Mouse (Mus musculus) embryonic facial prominence, embryonic 11.5 days (tissue): ENCODE measurements around the gene Mybpc2. TPM values are rescaled to one million over a fixed set of nuclear protein-coding genes. Genes with fewer than 3 reads are reported as not detected.
A peak's percentile ranks its signal among the peaks of the same experiment; 100 is the strongest.

Source experiments
- ATAC-seq: fragments of 200-750 bp; cut with Nextera tagmentation; replicated peaks from 2 replicates; pipeline ENCODE4 v1.8.0; 2017; ENCODE audit warnings: low read depth; ENCODE audit not compliant: insufficient number of reproducible peaks, low FRiP score, low TSS enrichment
- DNase-seq: peaks from one replicate; pipeline ENCODE4 v3.0.0-alpha.2; 2015; ENCODE audit warnings: low spot score
- H3K27ac ChIP-seq: fragments of 300-500 bp; sonication (generic); replicated peaks from 2 replicates; pipeline ENCODE4 v1.5.1; 2014; ENCODE audit warnings: mild to moderate bottlenecking, low read depth, low read length, control low read depth
- H3K27me3 ChIP-seq: fragments of 300-500 bp; sonication (generic); 2 replicates; pipeline ENCODE4 v1.6.1; 2014; ENCODE audit warnings: mild to moderate bottlenecking, low read length, moderate library complexity, mixed read lengths; ENCODE audit not compliant: control insufficient read depth, insufficient read depth
- H3K36me3 ChIP-seq: fragments of 300-500 bp; sonication (generic); replicated peaks from 2 replicates; pipeline ENCODE4 v1.6.1; 2014; ENCODE audit warnings: low read depth, mild to moderate bottlenecking, low read length, moderate library complexity, mixed read lengths; ENCODE audit not compliant: control insufficient read depth, insufficient read depth
- H3K4me1 ChIP-seq: fragments of 300-500 bp; sonication (generic); 2 replicates; pipeline ENCODE4 v1.6.1; 2014; ENCODE audit warnings: low read length, mixed read lengths; ENCODE audit not compliant: control insufficient read depth, insufficient read depth
- H3K4me2 ChIP-seq: fragments of 300-500 bp; sonication (generic); 2 replicates; pipeline ENCODE4 v1.6.1; 2014; ENCODE audit warnings: low read depth, mild to moderate bottlenecking, control low read depth, low read length, moderate library complexity
- H3K4me3 ChIP-seq: fragments of 300-500 bp; sonication (generic); 2 replicates; pipeline ENCODE4 v1.5.1; 2014; ENCODE audit warnings: low read depth, low read length, control low read depth
- H3K9ac ChIP-seq: fragments of 300-500 bp; sonication (generic); replicated peaks from 2 replicates; pipeline ENCODE4 v1.6.1; 2014; ENCODE audit warnings: mild to moderate bottlenecking, control low read depth, low read length
- H3K9me3 ChIP-seq: fragments of 300-500 bp; sonication (generic); replicated peaks from 2 replicates; pipeline ENCODE4 v1.6.1; 2016; ENCODE audit warnings: mild to moderate bottlenecking, low read length, inconsistent platforms, mixed read lengths; ENCODE audit not compliant: control insufficient read depth
- WGBS: fragments of 180-500 bp; shearing (Covaris S2); extraction: QIAGEN DNeasy Blood & Tissue Kit; methylation state at CpG from one replicate; pipeline ENCODE4 v1.1.7; 2014; 5-methylcytosine and 5-hydroxymethylcytosine counted together
- polyA plus RNA-seq: library from polyadenylated mRNA; unstranded; fragments of >200 nt; fragmentation: Nextera tagmentation; extraction: Ambion mirVana; gene quantifications from 2 replicates; pipeline ENCODE4 v1.2.1, GENCODE M21; 2014

The Mybpc2 gene
- polyA plus RNA-seq, 1 experiment from 2014 or later, result not detected

DNA sequence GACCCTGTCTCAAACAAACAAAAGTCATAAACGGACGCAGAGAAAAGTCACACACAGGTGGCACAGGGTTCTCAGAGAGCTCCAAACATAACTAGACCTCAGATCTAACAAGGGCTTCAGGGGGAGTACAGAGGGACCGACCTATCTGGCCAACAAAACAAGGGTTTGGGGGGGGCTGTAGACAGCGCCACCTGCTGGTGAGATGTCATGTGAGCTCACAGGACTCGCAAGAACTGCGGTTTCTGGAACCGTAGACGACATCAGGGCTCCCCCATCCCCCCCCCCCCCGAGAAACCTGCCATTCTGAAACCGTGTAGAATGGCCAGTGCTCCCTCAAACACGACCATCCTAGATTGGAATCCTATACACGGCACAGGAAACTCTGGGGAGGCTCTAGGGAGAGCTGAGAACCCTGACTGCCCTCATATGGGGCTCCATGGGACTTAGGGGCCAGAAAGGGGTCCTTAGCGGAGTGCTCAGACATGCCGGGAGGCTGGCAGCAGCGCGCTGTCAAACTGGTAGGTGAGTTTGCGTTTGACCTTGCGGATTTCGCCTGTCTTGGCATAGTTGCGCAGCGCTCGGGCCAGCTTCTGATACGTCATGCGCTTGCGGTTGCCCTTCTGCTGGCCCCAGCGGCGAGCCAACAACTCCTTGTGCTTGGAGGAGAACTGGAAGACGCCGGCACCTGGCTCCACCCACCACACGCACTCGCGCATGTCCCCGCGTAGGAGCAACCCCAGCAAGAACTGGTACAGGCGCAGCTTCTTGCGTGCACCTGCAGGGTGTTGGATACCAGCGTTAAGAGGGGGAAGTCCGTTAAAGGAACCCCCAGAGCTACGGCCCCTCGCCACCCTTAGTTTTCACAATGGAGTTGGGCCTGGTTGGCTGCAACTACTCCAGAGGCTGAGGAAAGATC lies 3.3 kb upstream of the Mybpc2 start:
- Histone ChIP-seq H3K36me3 (no peaks in the 10 kb centered on the region; the same call in 1 of the 2 replicates), H3K9me3 (no peaks in the 10 kb centered on the region), H3K4me3 (peak overlapping the region; percentile 34), H3K27ac (no peak overlapping the region), H3K4me2 (peak overlapping the region; percentile 74), H3K4me1 (peaks cover 2% of the 10 kb centered on the region; the same call in 1 of the 2 replicates), H3K9ac (peak overlapping the region; percentile 35; the same call in 1 of the 2 replicates), H3K27me3 (peaks cover 22% of the 10 kb centered on the region)
- DNase-seq (peak; percentile 82), ATAC-seq (no peak)
- 7% methylated on average over 40 of the region's 40 CpGs for WGBS

DNA sequence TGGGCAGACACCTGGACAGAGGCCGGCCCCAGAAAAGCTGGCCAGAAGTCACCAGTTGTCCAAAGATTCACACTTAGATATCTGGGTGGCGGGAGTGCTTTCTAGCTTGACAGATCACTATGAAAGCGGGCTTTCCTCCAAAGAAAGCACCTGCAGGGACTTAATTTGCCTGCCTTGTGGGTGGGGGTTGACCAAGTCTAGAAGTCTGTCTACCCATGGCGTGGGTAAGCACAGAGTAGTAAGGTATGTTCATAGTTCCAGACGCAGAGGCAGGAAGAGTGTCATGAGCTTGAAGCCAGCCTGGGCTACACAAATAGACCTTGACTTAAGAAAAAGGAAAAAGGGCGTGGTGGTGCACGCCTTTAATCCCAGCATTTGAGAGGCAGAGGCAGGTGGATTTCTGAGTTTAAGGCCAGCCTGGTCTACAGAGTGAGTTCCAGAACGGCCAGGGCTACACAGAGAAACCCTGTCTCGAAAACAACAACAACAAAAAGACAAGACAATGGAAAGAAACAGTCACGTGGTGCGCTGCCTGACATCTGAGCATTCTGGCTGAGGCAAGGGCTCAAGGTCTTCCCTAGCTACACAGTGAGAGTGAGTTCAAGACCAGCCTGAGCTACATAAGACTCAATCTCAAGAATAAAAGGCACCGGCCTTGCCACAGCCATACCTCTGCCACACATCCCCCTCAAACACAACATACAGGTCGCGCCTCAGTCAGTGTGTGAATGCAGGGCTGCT lies 2.1 kb upstream of the Mybpc2 start:
- H3K9me3 ChIP-seq, result no peaks in the 10 kb centered on the region
- peaks cover 2% of the 10 kb centered on the region; the same call in 1 of the 2 replicates for H3K4me1 ChIP-seq
- H3K9ac ChIP-seq, result no peak overlapping the region
- no peak overlapping the region for H3K4me3 ChIP-seq
- H3K27me3 ChIP-seq, result peaks cover 27% of the 10 kb centered on the region
- DNase-seq (no peak), ATAC-seq (no peak)
- H3K4me2 ChIP-seq, result no peak overlapping the region
- no peaks in the 10 kb centered on the region for H3K36me3 ChIP-seq
- WGBS, result 84% methylated on average over 14 of the region's 14 CpGs
- no peak overlapping the region for H3K27ac ChIP-seq

DNA sequence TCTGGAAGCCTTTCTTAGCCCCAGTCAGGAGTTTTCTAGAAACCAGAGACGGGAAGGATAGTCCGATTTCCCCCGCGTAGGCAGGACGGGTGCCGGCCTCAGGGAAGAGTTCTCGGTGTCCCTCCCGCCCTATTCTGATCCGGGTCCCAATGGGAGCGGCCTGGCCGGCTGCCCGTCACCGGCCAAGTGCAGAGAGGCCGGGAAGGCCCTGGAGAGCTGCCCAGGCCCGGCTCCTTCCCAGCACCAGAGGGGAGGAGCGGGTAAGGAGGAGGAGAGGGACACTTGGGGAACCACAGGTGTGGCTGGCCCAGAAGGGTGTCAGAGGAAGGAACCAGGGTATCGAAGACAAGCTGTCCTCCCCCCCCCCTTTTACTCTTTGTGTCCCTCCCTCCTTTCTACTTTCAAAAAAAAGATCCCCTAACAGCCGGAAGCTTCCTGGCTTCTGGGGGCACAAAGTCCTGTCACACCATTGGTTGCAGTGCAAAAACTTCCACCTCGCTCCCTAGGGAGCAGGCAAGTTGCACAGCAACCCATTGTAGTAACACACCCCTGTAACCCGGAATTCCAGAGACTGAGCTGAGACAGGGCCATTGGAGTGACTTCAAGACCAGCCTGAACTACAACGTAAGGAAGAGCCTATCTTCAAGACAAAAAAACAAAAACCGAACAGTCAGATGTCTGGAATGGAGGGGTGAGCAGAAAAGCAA lies 823 bp upstream of the Mybpc2 start:
- no peak overlapping the region for H3K27ac ChIP-seq
- H3K9me3 ChIP-seq, result no peaks in the 10 kb centered on the region
- WGBS, result 12% methylated on average over 21 of the region's 22 CpGs
- H3K36me3 ChIP-seq, result no peaks in the 10 kb centered on the region
- peak overlapping the region; percentile 25; the same call in 1 of the 2 replicates for H3K9ac ChIP-seq
- peaks cover 2% of the 10 kb centered on the region; the same call in 1 of the 2 replicates for H3K4me1 ChIP-seq
- no peak for DNase-seq
- H3K4me3 ChIP-seq, result no peak overlapping the region
- peaks cover 27% of the 10 kb centered on the region for H3K27me3 ChIP-seq
- no peak for ATAC-seq
- H3K4me2 ChIP-seq, result no peak overlapping the region

DNA sequence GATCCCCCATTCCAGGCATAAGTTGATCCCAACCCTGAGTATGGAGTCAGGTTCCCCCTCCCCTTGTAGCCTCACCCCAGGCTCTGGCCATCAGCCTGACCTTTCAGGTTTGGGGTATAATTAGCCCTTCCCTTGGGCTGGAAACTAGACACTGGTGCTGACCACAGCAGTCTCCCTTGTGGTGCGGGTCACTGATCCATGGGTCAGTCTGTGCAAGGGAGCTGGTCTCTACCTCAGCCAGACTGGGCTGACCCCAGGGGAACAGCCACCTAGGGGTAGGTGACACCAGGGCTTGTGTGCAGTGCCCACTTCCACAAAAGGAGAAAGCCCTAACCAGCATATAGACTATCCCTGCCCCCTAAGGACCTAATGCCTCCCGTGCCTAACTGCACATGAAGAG lies 1.4 kb downstream of the Mybpc2 start:
- H3K27me3 ChIP-seq, result peaks cover 27% of the 10 kb centered on the region
- DNase-seq (no peak), ATAC-seq (no peak)
- no peak overlapping the region for H3K27ac ChIP-seq
- no peak overlapping the region for H3K4me2 ChIP-seq
- WGBS, result 50% methylated on average over 2 of the region's 2 CpGs
- H3K4me3 ChIP-seq, result no peak overlapping the region
- no peaks in the 10 kb centered on the region for H3K9me3 ChIP-seq
- peaks cover 2% of the 10 kb centered on the region; the same call in 1 of the 2 replicates for H3K4me1 ChIP-seq
- no peaks in the 10 kb centered on the region for H3K36me3 ChIP-seq
- H3K9ac ChIP-seq, result no peak overlapping the region

DNA sequence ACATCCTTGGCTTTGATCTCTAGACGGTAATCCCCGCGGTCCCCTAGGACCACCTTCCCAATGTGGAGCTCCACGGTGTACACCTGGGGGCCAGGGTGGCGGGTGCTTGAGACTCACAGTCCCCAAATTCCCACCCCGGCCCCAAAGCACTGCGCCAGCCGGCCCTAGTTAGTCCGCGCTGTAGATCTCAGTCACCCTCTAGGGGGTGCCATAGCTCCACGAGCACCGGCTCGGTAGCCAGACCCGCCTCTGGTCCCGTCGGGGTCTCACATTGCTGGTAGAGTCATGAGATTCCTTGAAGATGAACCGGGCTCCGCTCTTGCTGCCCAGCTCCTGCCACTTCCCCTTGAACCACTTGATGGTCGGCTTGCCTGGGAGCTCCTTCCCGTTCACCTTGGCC lies 2.7 kb downstream of the Mybpc2 start:
- ATAC-seq, result no peak; the same call in 1 of the 2 replicates
- Histone ChIP-seq H3K9ac (no peak overlapping the region), H3K4me3 (no peak overlapping the region), H3K9me3 (no peaks in the 10 kb centered on the region), H3K36me3 (no peaks in the 10 kb centered on the region), H3K4me1 (peaks cover 2% of the 10 kb centered on the region; the same call in 1 of the 2 replicates), H3K27ac (no peak overlapping the region), H3K27me3 (peaks cover 27% of the 10 kb centered on the region), H3K4me2 (no peak overlapping the region)
- DNase-seq, result peak; percentile 82
- 2% methylated on average over 20 of the region's 20 CpGs for WGBS

DNA sequence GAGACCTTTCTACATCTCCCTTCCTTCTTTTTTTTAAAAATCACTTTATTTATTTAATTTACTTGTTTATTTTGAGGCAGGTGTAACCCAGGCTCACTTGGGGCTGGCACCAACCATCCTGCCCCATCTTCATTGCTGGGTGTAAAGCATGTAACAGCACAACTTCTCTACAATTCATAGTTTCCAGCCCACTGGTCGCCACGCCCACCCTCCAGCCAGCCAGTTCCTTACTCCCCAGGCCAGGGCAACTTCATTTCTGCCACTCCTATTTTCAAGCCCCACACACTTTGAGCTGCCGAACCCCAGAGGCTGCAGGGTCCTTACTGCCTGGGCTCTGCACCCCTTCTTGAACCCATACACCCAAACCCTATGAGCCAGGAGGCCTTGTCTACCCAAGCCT lies 3.5 kb downstream of the Mybpc2 start:
- no peak overlapping the region for H3K27ac ChIP-seq
- H3K4me1 ChIP-seq, result peaks cover 2% of the 10 kb centered on the region; the same call in 1 of the 2 replicates
- H3K4me2 ChIP-seq, result no peak overlapping the region
- no peak overlapping the region for H3K4me3 ChIP-seq
- 71% methylated on average over 3 of the region's 3 CpGs for WGBS
- DNase-seq (no peak), ATAC-seq (no peak)
- no peaks in the 10 kb centered on the region for H3K36me3 ChIP-seq
- peaks cover 27% of the 10 kb centered on the region for H3K27me3 ChIP-seq
- H3K9ac ChIP-seq, result no peak overlapping the region
- H3K9me3 ChIP-seq, result no peaks in the 10 kb centered on the region

DNA sequence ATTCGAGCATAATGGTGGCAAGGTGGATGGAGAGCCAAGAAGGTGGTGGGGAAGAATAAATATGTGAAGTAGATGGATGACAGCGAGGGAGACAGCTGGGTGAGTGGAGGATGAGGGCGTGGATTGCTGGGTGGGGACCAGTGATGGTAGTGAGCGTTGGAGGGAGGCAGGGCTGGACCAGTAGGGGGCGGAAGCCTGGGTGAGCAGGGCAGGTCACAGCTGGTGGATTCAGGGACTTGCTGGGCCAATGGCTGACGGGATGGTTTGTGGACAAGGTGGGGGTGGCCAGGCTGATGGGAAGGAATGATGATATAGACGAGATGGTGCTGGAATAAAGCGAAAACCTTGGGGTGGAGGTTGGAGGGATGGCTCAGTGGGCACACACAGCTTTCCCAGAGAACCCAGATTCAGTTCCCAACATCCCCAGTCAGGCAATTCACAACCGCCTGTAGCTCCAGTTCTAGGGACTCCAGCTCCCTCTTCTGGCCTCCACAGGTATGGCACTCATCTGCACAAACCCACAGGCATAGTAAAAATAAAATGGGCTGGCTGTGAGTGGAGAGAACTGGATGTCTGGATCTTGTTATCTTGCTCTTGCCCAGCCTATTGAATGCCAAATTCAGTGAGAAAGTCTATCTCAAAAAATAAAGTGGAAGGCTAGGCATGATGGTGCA lies 5.1 kb downstream of the Mybpc2 start:
- H3K27ac ChIP-seq, result no peak overlapping the region
- 62% methylated on average over 9 of the region's 9 CpGs for WGBS
- H3K4me2 ChIP-seq, result no peak overlapping the region

More for the DNA sequence above, 5.1 kb downstream of the Mybpc2 start:
- Histone ChIP-seq H3K36me3 (no peaks in the 10 kb centered on the region), H3K4me3 (no peak overlapping the region), H3K9ac (no peak overlapping the region), H3K9me3 (no peaks in the 10 kb centered on the region), H3K27me3 (peaks cover 14% of the 10 kb centered on the region; the same call in 1 of the 2 replicates), H3K4me1 (no peaks in the 10 kb centered on the region)
- no peak for DNase-seq
- ATAC-seq, result no peak
